Mouse (Mus musculus): ENCODE measurements at regions not wholly inside any gene's neighbourhood (a gene's known extent, or its start where the extent isn't known, plus 50 kb on each side); places are given as distances from the start of the nearest gene placed in this dataset.

DNA sequence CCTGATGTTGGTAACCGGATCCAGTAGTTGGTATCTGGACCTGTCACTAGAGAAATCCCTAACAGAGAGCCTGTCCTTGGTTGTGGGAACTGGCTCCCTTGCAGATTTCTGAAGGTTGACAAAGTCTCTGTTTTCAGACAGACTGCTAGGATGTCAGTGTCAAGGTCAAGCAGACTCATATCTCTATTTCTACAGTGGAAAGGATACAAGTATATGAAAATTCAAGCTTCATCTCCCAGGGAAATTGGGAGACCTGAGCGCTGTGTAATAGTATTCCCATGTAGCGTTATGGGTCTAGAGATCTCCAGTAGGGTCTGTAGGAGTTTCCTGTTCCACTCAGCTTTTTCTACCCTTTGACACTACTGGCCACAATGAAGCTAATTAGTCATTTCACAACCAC, 287.4 kb upstream of the Pkdcc start:
- no peak for ATAC-seq
- no peak overlapping the region for H3K4me3 ChIP-seq
- H3K4me1 ChIP-seq, result no peaks in the 10 kb centered on the region
- no peaks in the 10 kb centered on the region for H3K36me3 ChIP-seq
- no peak overlapping the region for H3K27ac ChIP-seq
- H3K9ac ChIP-seq, result no peak overlapping the region
- WGBS (ENCODE audit: insufficient replicate concordance), result 63% methylated on average over 3 of the region's 3 CpGs
- H3K4me2 ChIP-seq, result no peak overlapping the region
- no peaks in the 10 kb centered on the region for H3K9me3 ChIP-seq (replicated peaks)
- no peaks in the 10 kb centered on the region for H3K27me3 ChIP-seq (replicated peaks)

DNA sequence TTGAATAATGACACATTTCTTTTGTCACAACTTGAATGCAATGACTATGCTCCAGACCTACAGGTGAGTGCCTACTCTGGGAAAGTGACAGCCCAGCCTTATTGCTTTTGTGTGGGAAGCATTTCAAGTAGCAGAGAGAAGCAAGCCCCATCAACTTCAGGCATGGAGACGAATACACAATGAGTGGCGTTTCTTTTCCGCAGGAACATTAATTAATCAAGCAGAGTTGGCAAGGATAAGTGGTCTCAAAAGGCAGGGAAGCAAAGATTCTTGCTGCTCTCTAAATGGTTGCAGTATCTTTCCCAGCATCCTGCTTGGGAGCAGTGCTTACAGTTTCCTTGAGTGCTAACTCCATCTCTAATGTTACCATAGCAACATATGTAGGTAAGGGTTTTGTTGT, 285.6 kb upstream of the Pkdcc start:
- H3K9me3 ChIP-seq (replicated peaks), result no peaks in the 10 kb centered on the region
- H3K4me2 ChIP-seq, result no peak overlapping the region
- no peak for ATAC-seq
- H3K27me3 ChIP-seq (replicated peaks), result no peaks in the 10 kb centered on the region
- 65% methylated on average over 3 of the region's 3 CpGs for WGBS (ENCODE audit: insufficient replicate concordance)
- no peak overlapping the region for H3K27ac ChIP-seq
- H3K4me1 ChIP-seq, result no peaks in the 10 kb centered on the region
- H3K4me3 ChIP-seq, result no peak overlapping the region
- H3K9ac ChIP-seq, result no peak overlapping the region
- no peaks in the 10 kb centered on the region for H3K36me3 ChIP-seq

DNA sequence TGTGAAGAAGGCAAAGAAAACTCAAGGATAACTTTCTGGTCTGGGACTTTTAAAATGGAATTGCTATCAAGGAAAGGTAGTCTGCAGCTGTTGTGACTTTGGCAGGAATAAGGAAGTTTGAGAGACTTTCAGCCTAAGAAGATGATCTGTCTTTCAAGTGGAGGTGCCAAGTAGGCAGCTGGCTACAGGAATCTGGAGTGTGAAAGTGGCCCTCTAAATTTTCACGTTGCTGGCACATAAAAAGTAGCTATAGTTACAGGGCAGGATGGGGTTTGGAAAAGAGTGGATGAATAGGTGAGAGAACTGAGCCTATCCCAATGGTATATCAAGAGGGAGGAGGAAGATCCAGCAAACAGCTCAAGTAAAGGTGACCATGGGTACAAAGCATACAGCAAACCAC, 284.4 kb upstream of the Pkdcc start:
- no peak for ATAC-seq
- H3K9me3 ChIP-seq (replicated peaks), result no peaks in the 10 kb centered on the region
- WGBS (ENCODE audit: insufficient replicate concordance), result 26% methylated on average over 1 of the region's 1 CpGs
- no peak overlapping the region for H3K4me3 ChIP-seq
- no peaks in the 10 kb centered on the region for H3K4me1 ChIP-seq
- no peak overlapping the region for H3K4me2 ChIP-seq
- H3K27ac ChIP-seq, result no peak overlapping the region
- H3K9ac ChIP-seq, result no peak overlapping the region
- no peaks in the 10 kb centered on the region for H3K36me3 ChIP-seq
- H3K27me3 ChIP-seq (replicated peaks), result no peaks in the 10 kb centered on the region

DNA sequence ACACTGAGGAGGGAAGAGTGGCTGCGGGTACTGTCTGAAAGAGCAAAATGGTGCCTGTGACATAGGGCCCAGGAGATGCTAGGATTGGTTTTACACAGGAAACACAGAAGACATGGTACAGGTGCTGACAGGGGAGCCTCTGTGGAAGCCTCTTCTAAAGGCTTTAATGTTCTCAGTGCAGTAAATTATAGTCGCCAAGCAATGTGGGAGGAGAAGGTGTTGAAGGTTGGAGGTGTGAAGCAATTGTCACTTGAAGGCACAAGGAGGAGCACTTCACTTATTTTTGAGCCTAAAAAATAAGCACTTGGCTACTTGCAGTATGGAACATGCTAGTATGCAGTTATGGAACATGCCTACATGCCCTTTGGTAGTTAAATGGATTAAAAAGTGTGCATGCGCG, 283.6 kb upstream of the Pkdcc start:
- WGBS (ENCODE audit: insufficient replicate concordance), result 85% methylated on average over 4 of the region's 4 CpGs

DNA sequence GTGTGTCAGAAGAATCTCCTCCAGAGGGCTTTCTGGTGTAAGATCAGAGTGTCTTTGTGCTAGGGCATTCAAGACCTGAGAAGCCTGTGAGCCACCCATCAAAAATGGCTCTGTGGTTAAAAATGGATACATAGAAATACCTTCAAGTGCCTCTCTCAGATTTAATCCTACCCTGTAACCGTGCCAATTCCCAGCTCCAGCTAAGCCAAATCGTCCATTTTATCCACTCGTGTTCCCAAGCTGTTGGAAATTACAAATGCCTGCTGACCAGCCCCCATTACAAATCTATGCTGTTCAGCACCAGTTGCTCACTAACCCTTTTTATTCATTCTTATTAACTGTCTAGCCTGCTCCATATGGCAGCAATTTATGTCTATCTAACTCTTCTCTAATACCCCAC, 278.3 kb upstream of the Pkdcc start:
- Histone ChIP-seq H3K4me2 (no peak overlapping the region), H3K4me1 (no peaks in the 10 kb centered on the region), H3K9ac (no peak overlapping the region), H3K27ac (no peak overlapping the region), H3K36me3 (no peaks in the 10 kb centered on the region), H3K27me3 (replicated peaks) (no peaks in the 10 kb centered on the region), H3K4me3 (no peak overlapping the region), H3K9me3 (replicated peaks) (no peaks in the 10 kb centered on the region)
- WGBS (ENCODE audit: insufficient replicate concordance), result 57% methylated on average over 3 of the region's 3 CpGs
- no peak for ATAC-seq

More for the DNA sequence above, 283.6 kb upstream of the Pkdcc start:
- Histone ChIP-seq H3K27ac (no peak overlapping the region), H3K27me3 (replicated peaks) (no peaks in the 10 kb centered on the region), H3K4me3 (no peak overlapping the region), H3K4me2 (no peak overlapping the region), H3K36me3 (no peaks in the 10 kb centered on the region), H3K9me3 (replicated peaks) (no peaks in the 10 kb centered on the region), H3K4me1 (no peaks in the 10 kb centered on the region), H3K9ac (no peak overlapping the region)
- no peak for ATAC-seq

DNA sequence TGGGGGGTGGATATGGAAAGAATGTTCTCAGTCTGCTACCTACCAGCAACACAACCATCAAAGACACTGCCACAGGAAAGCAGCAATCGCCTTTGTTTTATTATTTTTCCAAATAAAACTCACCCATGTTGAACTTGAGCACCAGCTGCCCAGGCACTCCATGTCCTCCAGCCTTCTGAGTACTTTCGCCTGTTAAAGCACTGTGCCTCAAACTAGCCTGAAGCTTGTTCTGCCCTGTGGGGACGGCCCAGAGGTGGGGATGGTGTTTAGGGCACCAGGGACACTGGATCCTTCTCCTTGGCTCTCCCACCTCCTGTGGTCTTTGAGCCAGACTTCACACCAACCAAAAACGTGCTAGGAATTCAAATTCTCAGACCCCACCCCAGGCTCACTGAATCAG, 269.0 kb upstream of the Pkdcc start:
- ATAC-seq, result no peak
- H3K9ac ChIP-seq, result no peak overlapping the region
- H3K27ac ChIP-seq, result no peak overlapping the region
- H3K27me3 ChIP-seq (replicated peaks), result no peaks in the 10 kb centered on the region
- H3K4me2 ChIP-seq, result no peak overlapping the region
- H3K4me1 ChIP-seq, result no peaks in the 10 kb centered on the region
- H3K9me3 ChIP-seq (replicated peaks), result no peaks in the 10 kb centered on the region
- WGBS (ENCODE audit: insufficient replicate concordance), result 37% methylated on average over 4 of the region's 4 CpGs
- H3K36me3 ChIP-seq, result no peaks in the 10 kb centered on the region
- no peak overlapping the region for H3K4me3 ChIP-seq

DNA sequence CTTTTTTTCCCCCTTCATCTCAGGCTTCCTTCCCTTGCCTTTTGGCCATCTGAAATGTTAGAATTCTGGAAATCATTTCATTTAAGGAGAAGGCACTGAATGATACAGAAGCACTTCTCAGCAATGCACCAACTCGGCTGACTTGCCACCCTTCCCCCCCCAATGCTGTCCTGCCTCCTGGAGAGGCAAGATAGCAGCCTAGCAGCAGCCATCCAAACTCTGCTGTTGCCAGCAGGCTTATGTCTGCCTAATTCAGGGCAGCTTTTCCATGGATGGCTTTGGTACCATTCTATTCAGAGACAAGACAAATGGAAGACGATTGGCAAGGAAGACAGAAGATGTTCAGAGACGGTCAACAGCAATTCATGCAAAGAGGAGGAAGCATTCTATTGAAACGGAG, 265.3 kb upstream of the Pkdcc start:
- no peaks in the 10 kb centered on the region for H3K4me1 ChIP-seq
- no peak overlapping the region for H3K27ac ChIP-seq
- no peak overlapping the region for H3K4me3 ChIP-seq
- H3K9me3 ChIP-seq (replicated peaks), result no peaks in the 10 kb centered on the region
- H3K9ac ChIP-seq, result no peak overlapping the region
- H3K4me2 ChIP-seq, result no peak overlapping the region
- no peak for ATAC-seq
- no peaks in the 10 kb centered on the region for H3K36me3 ChIP-seq
- H3K27me3 ChIP-seq (replicated peaks), result no peaks in the 10 kb centered on the region
- 47% methylated on average over 4 of the region's 4 CpGs for WGBS (ENCODE audit: insufficient replicate concordance)

DNA sequence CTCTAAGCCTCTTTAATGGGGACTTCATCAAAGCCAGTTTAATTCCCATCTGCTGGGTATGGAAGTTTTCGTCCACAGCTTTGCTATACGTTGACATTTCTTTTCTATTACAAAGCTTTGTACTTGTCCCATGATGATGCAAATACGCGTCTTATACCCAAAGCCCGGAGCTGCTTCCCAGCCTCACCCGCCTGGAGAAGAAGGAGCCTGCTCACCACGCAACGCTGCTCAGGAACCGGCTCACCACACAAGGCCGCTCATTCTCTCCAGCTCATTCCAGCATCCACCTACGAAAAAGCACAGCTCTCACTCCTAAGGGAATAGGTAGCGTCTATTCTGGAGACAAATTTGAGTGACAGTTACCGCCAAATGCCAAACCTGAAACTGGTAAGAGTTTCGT, 264.8 kb upstream of the Pkdcc start:
- Histone ChIP-seq H3K9ac (no peak overlapping the region), H3K27ac (no peak overlapping the region), H3K36me3 (no peaks in the 10 kb centered on the region), H3K4me3 (no peak overlapping the region), H3K4me1 (no peaks in the 10 kb centered on the region), H3K27me3 (replicated peaks) (no peaks in the 10 kb centered on the region), H3K4me2 (no peak overlapping the region), H3K9me3 (replicated peaks) (no peaks in the 10 kb centered on the region)
- no peak for ATAC-seq
- WGBS (ENCODE audit: insufficient replicate concordance), result 75% methylated on average over 14 of the region's 14 CpGs

DNA sequence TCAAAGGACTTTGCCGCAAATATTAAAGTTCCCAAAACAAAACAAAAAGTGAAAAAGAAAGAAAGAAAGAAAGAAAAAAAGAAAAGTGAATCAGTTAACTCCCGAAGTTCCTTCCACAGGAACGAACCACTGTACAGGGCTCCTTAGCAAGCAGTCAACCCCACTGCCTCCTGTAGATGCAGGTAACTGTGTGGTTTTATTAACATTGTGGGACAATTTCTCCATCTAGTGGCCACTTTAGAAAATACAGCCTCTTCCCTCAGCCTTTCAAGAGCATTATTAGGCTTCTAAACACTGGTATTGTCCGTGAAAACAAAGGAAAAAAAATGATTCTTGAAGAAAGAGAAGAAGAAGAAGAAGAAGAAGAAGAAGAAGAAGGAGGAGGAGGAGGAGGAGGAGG, 257.7 kb upstream of the Pkdcc start:
- no peaks in the 10 kb centered on the region for H3K36me3 ChIP-seq
- no peak for ATAC-seq
- no peak overlapping the region for H3K4me3 ChIP-seq
- no peaks in the 10 kb centered on the region for H3K27me3 ChIP-seq (replicated peaks)
- H3K27ac ChIP-seq, result no peak overlapping the region
- H3K9ac ChIP-seq, result no peak overlapping the region
- 39% methylated on average over 4 of the region's 4 CpGs for WGBS (ENCODE audit: insufficient replicate concordance)
- no peaks in the 10 kb centered on the region for H3K4me1 ChIP-seq
- no peaks in the 10 kb centered on the region for H3K9me3 ChIP-seq (replicated peaks)
- H3K4me2 ChIP-seq, result no peak overlapping the region

DNA sequence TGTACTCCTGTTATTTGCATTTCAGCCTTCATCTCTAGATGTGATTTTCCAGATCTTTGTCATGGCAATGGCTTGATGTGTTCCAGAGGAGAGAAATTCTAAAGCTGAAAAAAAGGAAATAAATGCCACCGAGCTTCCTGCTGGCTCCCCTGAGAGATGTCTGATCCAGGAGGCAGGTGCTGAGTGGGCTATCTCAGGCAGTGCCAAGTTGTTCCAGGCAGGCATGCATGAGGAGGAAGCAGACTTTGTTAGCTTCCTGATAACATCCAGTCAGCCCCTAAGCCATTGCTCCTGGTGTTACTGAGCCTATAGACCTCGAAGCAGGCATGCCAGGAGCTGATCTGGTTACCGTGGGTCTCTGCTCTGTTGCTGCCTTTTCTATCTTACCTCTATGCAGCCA, 251.7 kb upstream of the Pkdcc start:
- Histone ChIP-seq H3K27ac (no peak overlapping the region), H3K4me3 (no peak overlapping the region), H3K27me3 (replicated peaks) (no peaks in the 10 kb centered on the region), H3K4me1 (no peaks in the 10 kb centered on the region), H3K9me3 (replicated peaks) (no peaks in the 10 kb centered on the region), H3K36me3 (no peaks in the 10 kb centered on the region), H3K4me2 (no peak overlapping the region), H3K9ac (no peak overlapping the region)
- WGBS (ENCODE audit: insufficient replicate concordance), result 52% methylated on average over 3 of the region's 3 CpGs
- ATAC-seq, result no peak

DNA sequence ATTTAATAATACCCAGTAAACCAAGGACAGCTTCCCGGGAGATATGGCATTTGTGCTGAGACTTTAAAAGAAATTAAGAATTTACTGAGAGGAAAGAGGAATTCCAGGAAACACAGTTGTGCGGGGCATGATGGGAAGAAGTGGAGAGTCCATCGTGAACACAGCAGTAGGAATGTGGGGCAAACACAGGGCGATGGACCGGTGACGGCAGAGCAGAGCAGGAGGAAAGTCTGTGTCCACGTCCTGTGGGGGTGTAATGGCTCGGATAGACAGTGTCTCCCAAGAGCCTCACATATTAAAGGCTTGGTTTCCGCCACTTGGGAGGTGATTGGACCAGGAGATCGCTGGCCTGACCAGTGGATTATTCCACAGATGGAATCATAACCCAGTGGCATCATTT, 215.4 kb upstream of the Pkdcc start:
- Histone ChIP-seq H3K4me2 (no peak overlapping the region), H3K4me1 (no peaks in the 10 kb centered on the region), H3K4me3 (no peak overlapping the region), H3K9me3 (replicated peaks) (no peaks in the 10 kb centered on the region), H3K36me3 (no peaks in the 10 kb centered on the region), H3K27me3 (replicated peaks) (no peaks in the 10 kb centered on the region), H3K27ac (no peak overlapping the region), H3K9ac (no peak overlapping the region)
- no peak for ATAC-seq
- 62% methylated on average over 10 of the region's 10 CpGs for WGBS (ENCODE audit: insufficient replicate concordance)

DNA sequence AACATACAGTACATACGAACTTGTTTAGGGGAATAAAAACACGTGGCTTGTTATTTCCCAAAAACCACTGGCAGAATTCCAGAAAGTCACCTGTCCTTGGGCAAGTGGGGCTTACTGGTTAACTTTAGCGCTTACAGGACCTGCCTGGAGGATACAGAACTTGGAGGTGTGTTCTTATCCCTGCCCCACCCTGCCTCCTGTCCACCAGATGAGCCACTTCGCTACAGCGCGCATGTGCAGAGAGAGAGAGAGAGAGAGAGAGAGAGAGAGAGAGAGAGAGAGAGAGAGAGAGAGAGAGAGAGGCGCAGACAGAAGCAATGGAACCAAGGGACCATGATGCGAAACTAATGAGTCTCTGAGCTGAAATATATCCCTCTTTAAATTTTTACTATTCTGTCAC, 214.7 kb upstream of the Pkdcc start:
- no peak for ATAC-seq
- 66% methylated on average over 8 of the region's 8 CpGs for WGBS (ENCODE audit: insufficient replicate concordance)
- Histone ChIP-seq H3K4me2 (no peak overlapping the region), H3K9ac (no peak overlapping the region), H3K36me3 (no peaks in the 10 kb centered on the region), H3K27ac (no peak overlapping the region), H3K27me3 (replicated peaks) (no peaks in the 10 kb centered on the region), H3K9me3 (replicated peaks) (no peaks in the 10 kb centered on the region), H3K4me1 (no peaks in the 10 kb centered on the region), H3K4me3 (no peak overlapping the region)

DNA sequence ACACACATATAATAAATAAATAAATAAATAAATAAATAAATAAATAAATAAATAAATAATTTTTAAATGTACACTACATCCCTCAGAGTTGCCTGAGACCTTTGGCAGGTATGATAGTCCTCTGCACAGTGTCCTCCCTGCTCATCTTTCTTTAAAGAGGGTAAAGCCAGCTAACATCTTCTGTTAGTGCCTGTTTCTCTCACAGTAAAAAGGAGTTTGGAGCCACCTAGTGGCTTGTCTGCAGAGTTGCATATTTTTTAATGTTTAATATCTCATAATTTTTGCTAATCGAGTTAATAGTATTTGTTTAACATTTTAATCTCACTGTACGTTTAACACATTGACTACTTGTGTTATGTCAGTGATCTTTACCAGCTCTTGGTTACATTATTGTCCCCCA, 213.5 kb upstream of the Pkdcc start:
- Histone ChIP-seq H3K4me2 (no peak overlapping the region), H3K27me3 (replicated peaks) (no peaks in the 10 kb centered on the region), H3K4me3 (no peak overlapping the region), H3K36me3 (no peaks in the 10 kb centered on the region), H3K4me1 (no peaks in the 10 kb centered on the region), H3K9ac (no peak overlapping the region), H3K9me3 (replicated peaks) (no peaks in the 10 kb centered on the region), H3K27ac (no peak overlapping the region)
- no peak for ATAC-seq
- WGBS (ENCODE audit: insufficient replicate concordance), result 9% methylated on average over 2 of the region's 2 CpGs
